Mouse (Mus musculus): ENCODE data around the gene Olfr1080. TPM values are rescaled to one million over a fixed set of nuclear protein-coding genes. Genes with fewer than 3 reads are reported as not detected.
"Not testable (repeated sequence)": the region's sequence is repeated elsewhere in the genome, so short reads cannot be mapped to it uniquely, and the experiment has no call there.

Gene Olfr1080
- total RNA-seq (2021) = not detected
- long read RNA-seq, experiment 1 = 0 reads
- long read RNA-seq, experiment 2 = 0 reads

DNA sequence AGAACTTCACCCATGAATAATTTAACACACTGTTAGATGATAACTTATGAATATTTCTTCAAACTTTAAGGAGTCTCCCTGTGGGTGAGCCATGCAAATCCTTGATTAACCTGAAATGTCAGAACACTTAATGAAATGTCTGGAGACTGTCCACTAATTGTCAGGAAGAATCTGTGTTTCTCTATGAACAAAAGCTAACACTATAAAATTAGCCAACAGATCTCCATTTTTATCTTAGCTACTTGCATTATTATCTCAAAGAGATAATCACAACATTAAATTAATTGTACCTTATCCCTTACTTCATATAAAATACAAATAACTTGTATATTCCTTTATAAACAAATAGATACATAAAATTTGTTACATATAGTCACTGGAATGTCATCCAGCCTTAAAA lies at the start of gene Olfr1080:
Gene Olfr1080 (minus strand): TSS at position 101 of the 400 bp plus-strand sequence.
- DNase-seq = not testable (repeated sequence)

DNA sequence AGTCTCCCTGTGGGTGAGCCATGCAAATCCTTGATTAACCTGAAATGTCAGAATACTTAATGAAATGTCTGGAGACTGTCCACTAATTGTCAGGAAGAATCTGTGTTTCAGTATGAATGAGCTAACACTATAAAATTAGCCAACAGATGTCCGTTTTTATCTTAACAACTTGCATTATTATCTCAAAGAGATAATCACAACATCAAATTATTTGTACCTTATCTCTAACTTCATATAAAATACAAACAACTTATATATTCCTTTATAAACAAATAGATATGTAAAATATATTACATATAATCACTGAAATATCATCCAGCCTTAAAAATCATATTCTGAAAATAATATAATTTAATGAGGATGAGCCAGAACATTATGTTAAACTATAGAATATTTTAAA lies 40.8 kb upstream of the Olfr1080 start, which contains the start of gene Olfr1082:
Gene Olfr1082 (minus strand): TSS at position 101 of the 400 bp plus-strand sequence.
- DNase-seq = not testable (repeated sequence)

DNA sequence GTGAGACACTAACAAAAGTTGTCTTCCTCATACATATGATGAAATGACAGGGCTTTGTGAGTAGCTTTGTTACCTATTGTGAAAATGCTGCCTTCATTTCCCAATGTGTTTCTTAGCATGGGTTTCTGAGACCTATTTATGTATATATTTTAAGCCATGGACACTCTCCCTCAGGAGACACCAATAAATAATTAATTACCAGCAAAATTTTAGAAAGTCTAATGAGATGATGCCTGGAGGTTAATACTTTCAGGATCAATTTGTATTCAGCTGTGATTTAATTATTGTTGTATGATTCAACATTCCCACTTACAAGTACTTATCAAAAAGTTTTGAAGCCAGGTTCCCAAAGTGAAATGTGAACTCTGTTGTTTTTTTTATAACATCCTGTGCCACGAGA lies 15.7 kb downstream of the Olfr1080 start, which contains the start of gene Olfr1079:
Gene Olfr1079 (minus strand): TSS at position 101 of the 400 bp plus-strand sequence.
- no peak for DNase-seq

DNA sequence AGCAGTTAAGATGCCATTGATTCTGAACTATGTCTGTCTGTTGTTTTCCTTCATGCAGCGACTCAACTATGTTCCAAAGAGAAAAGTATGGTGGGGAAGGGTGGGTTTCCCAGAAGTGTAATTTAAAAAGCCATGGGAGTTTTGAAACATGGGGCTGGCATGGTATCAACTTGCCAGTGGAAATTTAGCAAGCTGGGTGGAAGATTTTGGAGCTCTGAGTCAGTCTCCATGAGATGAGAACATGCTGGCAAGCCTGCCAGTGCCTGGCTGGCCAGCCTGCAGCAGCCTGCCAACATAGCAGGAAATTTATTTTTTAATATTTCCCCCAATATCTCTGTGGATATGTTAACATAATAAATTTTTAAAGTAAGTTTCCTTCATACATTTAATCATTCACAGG lies 27.0 kb downstream of the Olfr1080 start:
- no peak for DNase-seq

DNA sequence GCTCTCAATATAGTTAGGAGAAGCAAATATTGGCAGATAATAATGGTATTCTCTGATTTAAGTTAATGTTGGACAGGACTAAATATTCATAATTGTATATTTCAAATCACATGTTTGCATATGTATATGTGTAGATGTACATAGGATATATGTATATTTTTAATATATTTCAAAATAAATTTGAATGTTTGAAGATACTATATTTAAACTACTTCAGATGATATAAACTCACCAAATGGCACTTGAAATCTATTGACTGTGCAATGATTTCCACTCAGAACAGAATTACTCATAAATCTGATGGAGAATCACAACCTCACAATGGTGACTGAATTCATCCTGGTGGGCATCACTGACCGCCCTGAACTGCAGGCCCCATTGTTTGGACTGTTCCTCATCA lies 49.9 kb downstream of the Olfr1080 start, which contains the start of gene Olfr1076:
Gene Olfr1076 (plus strand): TSS at position 301 of the 400 bp plus-strand sequence.
- no peak for DNase-seq

Other genes starting within 250 kb of the Olfr1080 start
- gene Olfr1053, start 243.0 kb downstream of the Olfr1080 start, total RNA-seq (2021) = not detected
- gene Olfr1054, start 222.8 kb downstream of the Olfr1080 start, total RNA-seq (2021) = not detected
- gene Olfr1055, start 208.0 kb downstream of the Olfr1080 start, total RNA-seq (2021) = not detected
- gene Olfr1056, start 195.8 kb downstream of the Olfr1080 start, total RNA-seq (2021) = not detected
- gene Olfr1057, start 179.8 kb downstream of the Olfr1080 start, total RNA-seq (2021) = not detected
- gene Olfr1058, start 169.7 kb downstream of the Olfr1080 start, total RNA-seq (2021) = not detected
- gene Olfr1061, start 144.2 kb downstream of the Olfr1080 start, total RNA-seq (2021) = not detected
- not detected for gene Olfr1062, start 131.5 kb downstream of the Olfr1080 start, total RNA-seq (2021)
- gene Olfr1065, start 107.6 kb downstream of the Olfr1080 start, total RNA-seq (2021) = not detected
- not detected for gene Olfr1066, start 102.0 kb downstream of the Olfr1080 start, total RNA-seq (2021)
- gene Olfr228, start 70.8 kb downstream of the Olfr1080 start, total RNA-seq (2021) = not detected
- gene Olfr1076, start 49.8 kb downstream of the Olfr1080 start, total RNA-seq (2021) = not detected
- gene Olfr1079, start 15.8 kb downstream of the Olfr1080 start, total RNA-seq (2021) = not detected
- gene Olfr1082, start 40.7 kb upstream of the Olfr1080 start, total RNA-seq (2021) = not detected
- not detected for gene Olfr1084, start 81.5 kb upstream of the Olfr1080 start, total RNA-seq (2021)
- gene Olfr1085, start 103.8 kb upstream of the Olfr1080 start, total RNA-seq (2021) = not detected
- gene Olfr1086, start 121.9 kb upstream of the Olfr1080 start, total RNA-seq (2021) = not detected
- not detected for gene Olfr1087, start 140.2 kb upstream of the Olfr1080 start, total RNA-seq (2021)
- not detected for gene Olfr1089, start 175.5 kb upstream of the Olfr1080 start, total RNA-seq (2021)
- gene Olfr1090, start 200.8 kb upstream of the Olfr1080 start, total RNA-seq (2021) = not detected
- gene Olfr1093, start 224.2 kb upstream of the Olfr1080 start, total RNA-seq (2021) = not detected

Data from adrenal gland, postnatal 10 days (tissue).